Mouse (Mus musculus) heart, embryonic 11.5 days (tissue): ENCODE measurements around the gene Gadl1. TPM values are rescaled to one million over a fixed set of nuclear protein-coding genes. Genes with fewer than 3 reads are reported as not detected.
"Not testable (repeated sequence)": the region's sequence is repeated elsewhere in the genome, so short reads cannot be mapped to it uniquely, and the experiment has no call there.

Experiments used
- ATAC-seq: fragments of 200-750 bp; cut with Nextera tagmentation; replicated peaks from 2 replicates; pipeline ENCODE4 v1.8.0; 2017; ENCODE audit warnings: moderate library complexity; ENCODE audit not compliant: insufficient number of reproducible peaks, low FRiP score, low TSS enrichment
- H3K27ac ChIP-seq: fragments of 300-500 bp; sonication (generic); 2 replicates; pipeline ENCODE4 v1.5.1; 2014; ENCODE audit warnings: mild to moderate bottlenecking, low read depth, low read length
- H3K27me3 ChIP-seq: fragments of 300-500 bp; sonication (generic); 2 replicates; pipeline ENCODE4 v1.6.1; 2014; ENCODE audit warnings: mild to moderate bottlenecking, low read length, mixed read lengths; ENCODE audit not compliant: control insufficient read depth, insufficient read depth
- H3K36me3 ChIP-seq: fragments of 300-500 bp; sonication (generic); 2 replicates; pipeline ENCODE4 v1.6.1; 2014; ENCODE audit warnings: mild to moderate bottlenecking, low read length, moderate library complexity, mixed read lengths; ENCODE audit not compliant: control insufficient read depth, insufficient read depth
- H3K4me1 ChIP-seq: fragments of 300-500 bp; sonication (generic); 2 replicates; pipeline ENCODE4 v1.6.1; 2014; ENCODE audit warnings: low read length; ENCODE audit not compliant: control insufficient read depth, insufficient read depth
- H3K4me2 ChIP-seq: fragments of 300-500 bp; sonication (generic); 2 replicates; pipeline ENCODE4 v1.6.1; 2014; ENCODE audit warnings: mild to moderate bottlenecking, moderate library complexity
- H3K4me3 ChIP-seq: fragments of 300-500 bp; sonication (generic); 2 replicates; pipeline ENCODE4 v1.5.1; 2014; ENCODE audit warnings: low read depth, low read length
- H3K9ac ChIP-seq: fragments of 300-500 bp; sonication (generic); 2 replicates; pipeline ENCODE4 v1.6.1; 2014; ENCODE audit warnings: mild to moderate bottlenecking, low read depth, low read length, moderate library complexity
- H3K9me3 ChIP-seq: fragments of 300-500 bp; sonication (generic); replicated peaks from 2 replicates; pipeline ENCODE4 v1.6.1; 2016; ENCODE audit warnings: low read length; ENCODE audit not compliant: control insufficient read depth
- WGBS: fragments of 180-500 bp; shearing (Covaris S2); extraction: QIAGEN DNeasy Blood & Tissue Kit; methylation state at CpG from one replicate; pipeline ENCODE4 v1.1.7; 2014; ENCODE audit not compliant: insufficient replicate concordance; 5-methylcytosine and 5-hydroxymethylcytosine counted together
- polyA plus RNA-seq: library from polyadenylated mRNA; unstranded; fragments of >200 nt; fragmentation: Nextera tagmentation; extraction: Ambion mirVana; gene quantifications from 2 replicates; pipeline ENCODE4 v1.2.1, GENCODE M21; 2014

Gene Gadl1
- polyA plus RNA-seq, 1 experiment from 2014 or later = 1.2 TPM

DNA sequence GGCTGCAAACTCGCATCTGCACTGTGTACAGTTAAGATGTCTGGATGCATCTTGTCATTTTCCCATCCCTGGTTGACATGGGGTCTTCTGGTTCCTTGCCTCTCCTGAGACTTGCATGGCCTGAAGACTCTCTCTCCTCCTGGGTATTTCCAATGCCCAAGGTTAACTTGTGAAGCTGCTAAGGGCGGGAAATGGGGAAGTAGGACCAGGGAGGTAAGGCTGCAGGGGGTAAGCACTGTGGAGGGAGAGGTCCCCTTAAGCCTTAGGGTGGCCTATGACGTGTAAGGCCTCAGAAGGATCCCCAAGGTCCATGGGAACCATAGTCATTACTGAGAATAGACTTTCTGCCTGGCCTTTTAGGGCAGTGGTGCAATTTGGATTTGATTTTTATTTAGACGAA is 132.1 kb downstream of the Gadl1 start:
- Histone ChIP-seq H3K9ac (no peak overlapping the region), H3K4me2 (no peak overlapping the region), H3K9me3 (no peaks in the 10 kb centered on the region), H3K36me3 (no peaks in the 10 kb centered on the region), H3K27ac (no peak overlapping the region), H3K4me1 (no peaks in the 10 kb centered on the region), H3K27me3 (no peaks in the 10 kb centered on the region), H3K4me3 (no peak overlapping the region)
- WGBS = 67% methylated on average over 4 of the region's 4 CpGs
- ATAC-seq = no peak

DNA sequence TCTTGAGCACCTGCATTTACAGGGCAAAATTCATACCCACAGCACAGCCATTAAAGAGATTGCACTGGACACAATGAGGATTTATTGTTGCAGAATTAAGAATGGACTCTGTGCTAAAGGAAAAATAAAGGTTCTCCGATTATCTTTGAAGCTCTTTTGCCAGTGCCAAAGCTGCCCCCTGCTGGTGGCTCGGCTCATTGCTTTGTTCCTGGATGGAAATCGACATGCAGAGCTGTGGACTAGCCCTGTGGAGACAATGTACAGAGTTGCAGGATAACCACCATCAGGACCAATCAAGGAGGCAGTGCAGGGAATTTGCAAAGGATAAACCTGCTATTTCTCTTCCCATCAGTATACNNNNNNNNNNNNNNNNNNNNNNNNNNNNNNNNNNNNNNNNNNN is 132.5 kb downstream of the Gadl1 start:
- no peak for ATAC-seq

DNA sequence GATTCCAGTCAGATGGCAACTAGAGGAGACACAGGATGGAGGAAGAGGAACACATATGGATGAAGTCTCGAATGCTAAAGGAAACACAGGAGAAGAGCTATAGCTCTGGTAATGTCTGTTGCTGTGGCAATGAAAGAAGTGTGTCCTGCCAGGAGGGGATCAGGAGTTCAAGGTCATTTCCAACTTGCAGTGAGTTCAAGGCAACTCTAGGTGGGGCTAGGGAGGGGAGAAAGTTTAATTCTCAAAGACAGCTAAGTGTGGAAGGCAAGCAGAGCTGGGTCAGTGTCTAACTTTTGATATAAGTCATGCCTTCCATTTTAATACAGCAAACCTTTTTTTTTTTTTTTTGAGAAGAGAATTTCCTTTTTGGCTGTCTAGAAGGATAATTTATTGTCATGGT is 140.7 kb downstream of the Gadl1 start:
- Histone ChIP-seq H3K4me1 (no peaks in the 10 kb centered on the region), H3K4me3 (no peak overlapping the region), H3K9ac (no peak overlapping the region), H3K36me3 (no peaks in the 10 kb centered on the region), H3K4me2 (no peak overlapping the region), H3K9me3 (no peaks in the 10 kb centered on the region), H3K27me3 (no peaks in the 10 kb centered on the region), H3K27ac (no peak overlapping the region)
- WGBS = 68% methylated on average over 1 of the region's 1 CpGs
- no peak for ATAC-seq

More for the DNA sequence above, 132.5 kb downstream of the Gadl1 start:
- no peaks in the 10 kb centered on the region for H3K9me3 ChIP-seq
- no peaks in the 10 kb centered on the region for H3K4me1 ChIP-seq
- 25% methylated on average over 3 of the region's 3 CpGs for WGBS
- H3K27ac ChIP-seq = no peak overlapping the region
- H3K36me3 ChIP-seq = no peaks in the 10 kb centered on the region
- no peak overlapping the region for H3K9ac ChIP-seq
- H3K4me3 ChIP-seq = no peak overlapping the region
- no peak overlapping the region for H3K4me2 ChIP-seq
- no peaks in the 10 kb centered on the region for H3K27me3 ChIP-seq

DNA sequence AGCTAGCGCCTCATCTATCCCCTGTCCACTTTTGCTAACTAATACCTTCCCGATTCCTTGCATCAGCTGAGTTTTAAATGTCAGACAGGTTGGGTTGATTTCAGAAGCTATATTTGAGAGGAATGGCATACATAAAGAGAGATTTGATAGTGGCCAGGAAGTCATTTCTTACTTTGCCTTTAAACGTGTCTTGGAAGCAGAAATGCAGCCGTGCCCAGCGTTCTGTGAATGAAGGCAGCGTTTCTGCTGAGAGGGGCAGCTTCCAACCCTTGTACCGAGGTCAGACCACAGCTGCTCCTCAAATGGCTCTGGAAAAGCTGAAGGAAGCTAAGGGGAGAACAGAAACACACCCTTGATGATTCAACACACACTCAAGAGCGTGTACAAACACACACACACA is 144.7 kb downstream of the Gadl1 start:
- H3K27ac ChIP-seq = no peak overlapping the region
- no peaks in the 10 kb centered on the region for H3K36me3 ChIP-seq
- H3K9me3 ChIP-seq = no peaks in the 10 kb centered on the region; the same call in 1 of the 2 replicates
- no peak for ATAC-seq
- no peak overlapping the region for H3K4me3 ChIP-seq
- 80% methylated on average over 8 of the region's 8 CpGs for WGBS
- no peaks in the 10 kb centered on the region for H3K27me3 ChIP-seq
- H3K9ac ChIP-seq = no peak overlapping the region
- no peak overlapping the region for H3K4me2 ChIP-seq
- no peaks in the 10 kb centered on the region for H3K4me1 ChIP-seq

DNA sequence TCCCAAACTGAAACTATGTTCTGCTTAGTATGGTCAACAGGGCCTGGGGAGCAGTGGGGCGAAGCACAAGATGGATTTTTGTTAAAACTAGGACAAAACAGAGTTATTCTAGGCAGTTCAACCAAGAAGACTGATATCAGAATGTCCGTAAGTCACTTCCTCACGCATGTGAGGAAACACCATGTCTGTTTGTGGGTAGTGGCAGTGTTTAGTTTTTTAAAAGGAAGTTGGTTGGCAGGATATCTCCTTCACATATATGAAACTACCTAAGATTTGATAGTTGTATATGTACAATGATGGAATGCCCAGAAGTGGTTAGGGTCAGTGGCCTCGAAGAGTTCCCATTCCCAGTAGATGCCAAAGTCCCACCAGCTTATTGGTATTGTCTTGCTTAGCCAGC is 149.2 kb downstream of the Gadl1 start:
- Histone ChIP-seq H3K4me2 (no peak overlapping the region), H3K27me3 (no peaks in the 10 kb centered on the region), H3K9me3 (no peaks in the 10 kb centered on the region; the same call in 1 of the 2 replicates), H3K9ac (no peak overlapping the region), H3K27ac (no peak overlapping the region), H3K36me3 (no peaks in the 10 kb centered on the region), H3K4me1 (no peaks in the 10 kb centered on the region), H3K4me3 (no peak overlapping the region)
- 86% methylated on average over 4 of the region's 4 CpGs for WGBS
- no peak for ATAC-seq

DNA sequence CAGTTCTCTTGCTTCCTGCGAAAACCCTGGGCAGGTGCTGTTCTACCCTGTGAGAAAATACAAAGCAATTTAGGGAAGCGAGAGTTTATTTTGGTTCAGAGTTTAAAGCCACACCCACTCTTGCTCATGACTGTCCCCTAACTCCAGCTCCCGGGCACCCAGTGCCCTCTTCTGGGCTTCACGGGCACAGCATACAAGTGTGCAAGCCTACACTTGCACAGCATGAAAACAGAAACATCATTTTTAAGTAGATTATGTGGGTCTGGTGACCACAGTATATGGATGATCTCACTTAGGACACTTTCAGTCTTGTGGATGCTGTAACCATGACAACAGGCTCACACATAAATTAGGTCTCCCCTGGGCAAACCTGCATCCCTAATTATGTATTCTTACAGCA is 149.9 kb downstream of the Gadl1 start:
- Histone ChIP-seq H3K27ac (no peak overlapping the region), H3K4me2 (no peak overlapping the region), H3K27me3 (no peaks in the 10 kb centered on the region), H3K4me1 (no peaks in the 10 kb centered on the region), H3K4me3 (no peak overlapping the region), H3K9ac (no peak overlapping the region), H3K9me3 (no peaks in the 10 kb centered on the region; the same call in 1 of the 2 replicates), H3K36me3 (no peaks in the 10 kb centered on the region)
- WGBS = 60% methylated on average over 4 of the region's 4 CpGs
- no peak for ATAC-seq

DNA sequence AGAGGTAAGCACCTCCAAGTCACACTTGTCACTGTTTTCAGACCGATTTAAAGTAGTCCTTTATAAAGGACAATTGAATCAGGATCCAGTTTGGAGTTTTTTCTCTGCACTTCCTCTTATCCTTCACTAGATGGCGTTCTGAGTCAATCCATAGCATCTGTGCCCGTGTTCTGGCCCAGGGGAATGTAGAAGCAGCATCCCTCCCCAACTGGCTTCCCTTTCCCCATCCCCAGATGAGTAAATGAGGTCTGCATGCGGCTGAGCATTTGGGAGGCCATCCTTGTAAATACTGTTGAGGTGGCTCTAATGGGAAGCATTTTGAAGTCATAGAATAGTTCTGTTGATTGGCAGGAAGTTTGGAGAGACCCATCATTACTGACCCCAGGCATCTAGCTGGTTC is 151.4 kb downstream of the Gadl1 start:
- no peak for ATAC-seq
- Histone ChIP-seq H3K9me3 (no peaks in the 10 kb centered on the region; the same call in 1 of the 2 replicates), H3K27me3 (no peaks in the 10 kb centered on the region), H3K4me1 (no peaks in the 10 kb centered on the region), H3K4me2 (no peak overlapping the region), H3K9ac (no peak overlapping the region), H3K27ac (no peak overlapping the region), H3K36me3 (no peaks in the 10 kb centered on the region), H3K4me3 (no peak overlapping the region)
- WGBS = 11% methylated on average over 4 of the region's 4 CpGs

DNA sequence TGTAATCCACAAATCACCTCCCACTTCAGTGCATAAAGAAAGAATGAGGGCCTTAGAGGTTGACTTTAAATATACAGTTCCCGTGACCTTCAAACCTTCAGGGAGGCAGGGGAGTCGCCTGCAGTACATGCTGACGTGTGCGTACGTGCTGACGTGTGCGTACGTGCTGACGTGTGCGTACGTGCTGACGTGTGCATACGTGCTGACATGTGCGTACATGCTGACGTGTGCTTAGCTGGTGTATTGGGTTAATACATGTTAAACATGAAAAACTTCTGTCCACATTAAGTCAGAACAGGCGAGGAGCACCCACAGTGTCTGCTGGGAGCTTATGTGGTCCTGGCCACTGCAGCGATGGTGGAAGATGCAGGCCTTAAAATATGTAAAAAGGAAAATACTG is 155.5 kb downstream of the Gadl1 start:
- Histone ChIP-seq H3K27me3 (no peaks in the 10 kb centered on the region), H3K36me3 (no peaks in the 10 kb centered on the region), H3K9ac (no peak overlapping the region), H3K4me3 (no peak overlapping the region), H3K27ac (no peak overlapping the region), H3K4me1 (no peaks in the 10 kb centered on the region), H3K4me2 (no peak overlapping the region), H3K9me3 (no peaks in the 10 kb centered on the region)
- no peak for ATAC-seq
- WGBS = 78% methylated on average over 17 of the region's 17 CpGs

DNA sequence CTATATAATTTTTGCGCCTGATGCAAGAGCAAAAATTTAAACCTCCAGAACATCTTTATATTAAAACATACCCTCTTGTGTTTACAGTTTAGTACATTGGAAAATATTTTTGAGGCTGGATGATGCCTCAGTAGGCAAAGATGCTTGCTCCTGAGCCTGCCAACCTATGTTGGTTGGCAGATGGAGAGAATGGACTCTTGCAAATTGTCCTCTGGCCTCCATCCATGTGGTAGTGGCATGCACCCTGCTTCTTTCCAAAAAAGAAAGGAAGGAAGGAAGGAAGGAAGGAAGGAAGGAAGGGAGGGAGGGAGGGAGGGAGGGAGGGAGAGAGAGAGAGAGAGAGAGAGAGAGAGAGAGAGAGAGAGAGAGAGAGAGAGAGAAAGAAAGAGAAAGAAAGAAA is 162.3 kb downstream of the Gadl1 start:
- not testable (repeated sequence) for H3K9ac ChIP-seq, H3K36me3 ChIP-seq, H3K27ac ChIP-seq, H3K9me3 ChIP-seq, H3K4me3 ChIP-seq, ATAC-seq, H3K4me1 ChIP-seq, H3K4me2 ChIP-seq, H3K27me3 ChIP-seq
- WGBS = 84% methylated on average over 1 of the region's 1 CpGs
